ENCODE assay signal across 34 mouse cellular contexts in the genomic region with DNA sequence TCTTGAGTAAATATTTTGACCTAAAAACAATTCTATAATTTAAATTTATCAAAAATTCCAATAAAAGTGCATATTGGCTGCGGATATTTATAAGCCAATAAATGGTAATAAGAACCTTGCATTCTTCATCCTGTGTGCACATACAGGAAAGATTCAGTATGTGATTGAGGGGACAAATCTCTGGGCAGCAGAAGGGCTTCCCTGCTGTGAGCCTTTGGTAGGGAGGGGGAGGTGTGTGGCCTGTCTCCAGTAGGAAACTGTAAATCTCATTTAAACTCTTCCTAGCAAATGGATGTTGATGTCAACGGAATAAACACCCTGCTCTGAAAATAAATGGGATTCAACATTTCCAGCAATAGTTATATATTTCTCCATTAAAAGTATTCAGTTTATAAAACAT. TPM values are rescaled to one million over a fixed set of nuclear protein-coding genes. Genes with fewer than 3 reads are reported as not detected.
DNase-seq lines count a peak whose midpoint lies in the region; ATAC-seq and TF ChIP-seq lines count a peak whose summit lies in the region.
"Had no signal": no experiment of that assay in that cellular context is flagged by ENCODE, and none has a peak within 500 bp of the region (broad histone marks: within the 10 kb centered on the region; RNA-seq: fewer than 3 reads in every experiment).

No protein-coding gene starts in this region.

- H3K9ac ChIP-seq in forebrain, postnatal 0 days = no peak overlapping the region
- H3K9ac ChIP-seq: embryonic facial prominence, embryonic 15.5 days; forebrain, embryonic 13.5 days; heart, embryonic 12.5 days; hindbrain, embryonic 14.5 days; limb, embryonic 15.5 days; liver, embryonic 14.5 days; lung, embryonic 14.5 days; neural tube, embryonic 13.5 days had no signal

- no peak for DNase-seq in cerebellum, postnatal 4 days (ENCODE audit: low spot score in 2 of 2)
- peak; percentile 77 for DNase-seq in brain, adult 2 months (ENCODE audit: low read depth, low spot score)
- DNase-seq in cerebellum, adult 2 months = peak; percentile 46 to 67
- DNase-seq in cerebellum, postnatal 14 days = peak; percentile 77 to 78
- no peak for DNase-seq in liver
- DNase-seq in layer of hippocampus, adult 18-20 months (ENCODE audit: low spot score in 2 of 2) = no peak
- no peak for DNase-seq in forebrain, postnatal 0 days
- DNase-seq: adrenal gland, adult 2 months; adrenal gland, postnatal 36 days; gastrocnemius, postnatal 36 days; heart, adult 2 months; heart, postnatal 4 days; kidney, postnatal 25 days; lung, embryonic 14.5 days; lung, postnatal 14 days; right cerebral cortex, postnatal 4 days; thymus, adult 18-20 months; thymus, postnatal 25 days had no signal

- no peaks in the 10 kb centered on the region for H3K27me3 ChIP-seq in cerebellum, adult 2 months (ENCODE audit: control insufficient read depth, insufficient read depth, low read length)
- H3K27me3 ChIP-seq in forebrain, postnatal 0 days (ENCODE audit: insufficient read depth, low read length) = no peaks in the 10 kb centered on the region
- H3K27me3 ChIP-seq: CH12.LX; embryonic facial prominence, embryonic 15.5 days; forebrain, embryonic 13.5 days; heart, embryonic 12.5 days; limb, embryonic 15.5 days; neural tube, embryonic 13.5 days had no signal

- ATAC-seq in cerebellum, adult (ENCODE audit: insufficient number of reproducible peaks, low FRiP score, low TSS enrichment) = peak; percentile 80; the same call in 1 of the 2 replicates
- no peak for ATAC-seq in forebrain, postnatal 0 days
- ATAC-seq: activated CD4-positive, CD25-positive, alpha-beta regulatory T cell, adult 4 months; forebrain, embryonic 13.5 days; intestine, postnatal 0 days had no signal

- H3K27ac ChIP-seq in cerebellum, adult 2 months (ENCODE audit: insufficient read depth, low read length) = no peak overlapping the region
- no peak overlapping the region for H3K27ac ChIP-seq in forebrain, postnatal 0 days (ENCODE audit: low read depth, low read length)
- H3K27ac ChIP-seq: embryonic facial prominence, embryonic 10.5 days; embryonic facial prominence, embryonic 15.5 days; forebrain, embryonic 13.5 days; heart, adult 2 months; hindbrain, embryonic 14.5 days; limb, embryonic 10.5 days; limb, embryonic 15.5 days; liver, embryonic 14.5 days; neural tube, embryonic 13.5 days; stomach, postnatal 0 days had no signal

- TF ChIP-seq POLR2A in cerebellum, adult 2 months (IDR thresholded peaks at IDR 0.05; ENCODE audit: borderline replicate concordance, insufficient read depth, low read length) = no peak

- no peak overlapping the region for H3K4me2 ChIP-seq in forebrain, postnatal 0 days (ENCODE audit: low read depth)
- H3K4me2 ChIP-seq: embryonic facial prominence, embryonic 15.5 days; forebrain, embryonic 13.5 days; heart, embryonic 12.5 days; hindbrain, embryonic 14.5 days; limb, embryonic 15.5 days; lung, embryonic 14.5 days; neural tube, embryonic 13.5 days had no signal

- WGBS in cerebellum, adult 2 months = 38% methylated on average over 2 of the region's 2 CpGs
- 55% methylated on average over 2 of the region's 2 CpGs for WGBS in forebrain, postnatal 0 days

- H3K36me3 ChIP-seq in forebrain, postnatal 0 days (ENCODE audit: insufficient read depth) = no peaks in the 10 kb centered on the region
- H3K36me3 ChIP-seq: embryonic facial prominence, embryonic 10.5 days; embryonic facial prominence, embryonic 15.5 days; heart, embryonic 12.5 days; limb, embryonic 10.5 days; limb, embryonic 15.5 days; neural tube, embryonic 13.5 days had no signal

- no peak for TF ChIP-seq CTCF in cerebellum, adult 2 months (IDR thresholded peaks at IDR 0.05; ENCODE audit: borderline replicate concordance, insufficient read depth, low read depth, low read length)
- TF ChIP-seq CTCF in forebrain, postnatal 0 days (IDR thresholded peaks at IDR 0.05; ENCODE audit: low read depth) = no peak

- H3K4me3 ChIP-seq in cerebellum, adult 2 months (replicated peaks; ENCODE audit: insufficient read depth, low read depth, low read length) = no peak overlapping the region
- no peak overlapping the region for H3K4me3 ChIP-seq in forebrain, postnatal 0 days (ENCODE audit: low read depth, low read length)
- H3K4me3 ChIP-seq: embryonic facial prominence, embryonic 10.5 days; embryonic facial prominence, embryonic 15.5 days; forebrain, embryonic 13.5 days; heart, adult 2 months; heart, embryonic 12.5 days; limb, embryonic 10.5 days; limb, embryonic 15.5 days; neural tube, embryonic 13.5 days had no signal

- H3K9me3 ChIP-seq in forebrain, postnatal 0 days (ENCODE audit: low read length) = no peaks in the 10 kb centered on the region
- H3K9me3 ChIP-seq: embryonic facial prominence, embryonic 10.5 days; embryonic facial prominence, embryonic 15.5 days; forebrain, embryonic 13.5 days; heart, embryonic 12.5 days; limb, embryonic 10.5 days; limb, embryonic 15.5 days; neural tube, embryonic 13.5 days had no signal

- H3K4me1 ChIP-seq in cerebellum, adult 2 months (ENCODE audit: control insufficient read depth, insufficient read depth, low read length) = no peaks in the 10 kb centered on the region
- no peaks in the 10 kb centered on the region for H3K4me1 ChIP-seq in forebrain, postnatal 0 days (ENCODE audit: insufficient read depth)
- H3K4me1 ChIP-seq: embryonic facial prominence, embryonic 10.5 days; embryonic facial prominence, embryonic 15.5 days; forebrain, embryonic 13.5 days; heart, embryonic 12.5 days; limb, embryonic 15.5 days had no signal

RNA-seq across cellular contexts. Expression of a gene that starts 23.2 kb away (rescaled TPM):
- 3.3 and 3.6 TPM in 2 replicates for polyA plus RNA-seq in cerebellum, adult 2 months (2012; rRNA removed)
- 10 to 100 TPM; 17.8 to 19.4 TPM for total RNA-seq in layer of hippocampus, adult 18-20 months (2021)
- 5.3 and 6.1 TPM in 2 replicates for total RNA-seq in forebrain, postnatal 0 days (2014; rRNA removed)
- polyA plus RNA-seq in forebrain, postnatal 0 days (2015; fragmentation: Nextera tagmentation; extraction: Ambion mirVana) = 2.3 and 4.2 TPM in 2 replicates
- total RNA-seq: CH12.LX; ES-E14; heart, postnatal 4 days had no signal
- polyA plus RNA-seq: adrenal gland, adult 2 months; heart, adult 2 months; kidney, embryonic 14.5 days; liver, embryonic 14.5 days; lung, embryonic 14.5 days had no signal

Comparison
In these comparisons a context has a peak if more than half of its experiments do, and no peak if none do; other contexts are left out.
1. DNase-seq: peak in brain, adult 2 months (single experiment), cerebellum, adult 2 months (2 of 2) and cerebellum, postnatal 14 days (2 of 2); none in cerebellum, postnatal 4 days (0 of 2), liver (single experiment), layer of hippocampus, adult 18-20 months (0 of 2) and forebrain, postnatal 0 days (single experiment).